Mouse (Mus musculus): ENCODE results near the gene Vsig8. TPM values are rescaled to one million over a fixed set of nuclear protein-coding genes. Genes with fewer than 3 reads are reported as not detected.

Vsig8 gene
- polyA plus RNA-seq, 1 experiment: 0.52 TPM

DNA sequence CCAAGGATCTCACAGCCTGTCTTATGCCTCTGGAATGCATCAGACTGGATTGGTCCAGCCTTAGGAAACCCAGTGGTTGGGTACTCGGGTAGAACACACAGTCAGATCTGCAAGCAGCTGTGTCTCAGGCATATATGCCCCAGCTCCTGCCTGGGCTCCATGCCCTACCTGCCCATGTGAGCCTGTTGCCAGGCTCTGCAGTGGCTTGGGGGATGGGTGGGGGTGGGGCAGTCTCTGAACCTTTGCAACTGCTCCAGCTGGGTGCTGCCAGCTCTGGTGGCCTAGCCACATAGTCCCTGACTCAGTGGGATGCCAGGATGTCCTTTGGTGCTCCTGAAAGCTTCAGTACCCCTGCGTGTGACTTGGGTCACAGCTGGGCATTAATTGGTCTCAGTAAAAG, 6.4 kb upstream of the Vsig8 start:
- TF ChIP-seq POLR2A (IDR thresholded peaks at IDR 0.05; ENCODE audit: extremely low read depth, insufficient read depth, low read length): no peak
- no peak for TF ChIP-seq CTCF (IDR thresholded peaks at IDR 0.05; ENCODE audit: extremely low read depth, insufficient read depth, low read length)
- Histone ChIP-seq H3K4me1 (ENCODE audit: control insufficient read depth, insufficient read depth, low read length) (no peaks in the 10 kb centered on the region), H3K27ac (ENCODE audit: insufficient read depth, low read length) (no peak overlapping the region), H3K4me3 (ENCODE audit: insufficient read depth, low read length) (no peak overlapping the region)

DNA sequence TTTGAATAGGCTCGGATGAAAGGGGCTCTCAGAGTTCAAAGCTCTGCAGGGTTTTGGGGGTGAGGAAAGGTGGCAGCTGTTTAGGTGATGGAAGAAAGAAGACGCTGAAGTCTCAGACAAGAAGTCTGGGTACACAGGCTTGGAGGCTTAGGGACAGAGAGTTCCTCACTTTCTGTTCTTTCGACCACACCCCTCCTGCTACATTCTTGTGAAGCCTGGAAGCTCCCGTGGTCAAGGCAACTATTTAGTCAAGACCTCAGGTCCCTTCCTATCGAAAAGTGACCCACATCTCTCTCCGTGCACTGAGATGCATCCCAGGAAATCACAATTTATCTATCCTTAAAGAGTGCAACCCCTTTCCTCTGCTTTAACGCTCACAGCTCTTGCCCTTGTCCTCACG, 6.0 kb upstream of the Vsig8 start:
- no peak for TF ChIP-seq CTCF (IDR thresholded peaks at IDR 0.05; ENCODE audit: extremely low read depth, insufficient read depth, low read length)
- no peak for TF ChIP-seq POLR2A (IDR thresholded peaks at IDR 0.05; ENCODE audit: extremely low read depth, insufficient read depth, low read length)
- H3K27ac ChIP-seq (ENCODE audit: insufficient read depth, low read length): no peak overlapping the region
- no peaks in the 10 kb centered on the region for H3K4me1 ChIP-seq (ENCODE audit: control insufficient read depth, insufficient read depth, low read length)
- H3K4me3 ChIP-seq (ENCODE audit: insufficient read depth, low read length): peak overlapping the region; percentile 54

DNA sequence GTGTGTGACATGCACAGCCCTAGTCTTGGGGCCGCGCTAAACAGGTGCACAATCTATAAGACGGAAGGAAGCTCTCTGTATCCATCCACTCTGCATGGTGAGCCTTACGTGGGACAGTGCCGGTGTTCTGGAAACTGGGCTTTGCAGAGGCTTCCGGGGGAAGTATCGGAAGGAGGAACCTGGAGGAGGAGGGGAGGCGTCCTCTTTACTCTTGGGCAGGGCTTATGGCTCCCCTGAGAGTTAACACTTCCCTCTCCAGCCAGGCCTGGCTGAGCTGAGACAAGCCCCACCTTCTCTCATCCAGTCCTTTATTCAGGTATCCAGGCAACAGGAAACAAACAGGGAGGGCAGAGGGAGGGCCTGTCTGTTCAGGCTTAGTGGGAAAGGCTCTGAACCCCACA, 5.2 kb upstream of the Vsig8 start:
- Histone ChIP-seq H3K27ac (ENCODE audit: insufficient read depth, low read length) (no peak overlapping the region), H3K4me1 (ENCODE audit: control insufficient read depth, insufficient read depth, low read length) (no peaks in the 10 kb centered on the region), H3K4me3 (ENCODE audit: insufficient read depth, low read length) (peak overlapping the region; percentile 54)
- TF ChIP-seq CTCF (IDR thresholded peaks at IDR 0.05; ENCODE audit: extremely low read depth, insufficient read depth, low read length) (no peak), POLR2A (IDR thresholded peaks at IDR 0.05; ENCODE audit: extremely low read depth, insufficient read depth, low read length) (peak; percentile 48; the same call in 1 of the 2 replicates)

DNA sequence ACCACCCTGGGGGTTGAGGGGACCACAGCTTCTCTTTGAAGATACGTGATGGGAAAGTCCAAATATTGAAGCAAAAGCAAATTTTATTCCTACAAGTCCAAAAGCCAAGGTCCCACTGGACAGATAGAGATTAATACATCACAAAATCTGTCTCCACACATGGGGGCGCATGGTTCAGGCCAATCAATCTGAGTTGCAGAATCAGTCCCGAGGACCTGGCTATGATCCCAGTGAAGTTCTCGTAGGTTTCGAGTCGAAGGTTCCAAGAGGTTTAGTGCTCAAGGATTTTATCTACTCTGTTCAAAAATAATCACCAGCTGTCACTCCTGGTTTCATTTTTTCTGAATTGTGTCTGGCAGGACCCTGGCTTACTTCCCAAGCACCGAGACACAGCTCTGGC, 4.7 kb upstream of the Vsig8 start:
- H3K27ac ChIP-seq (ENCODE audit: insufficient read depth, low read length): no peak overlapping the region
- no peaks in the 10 kb centered on the region for H3K4me1 ChIP-seq (ENCODE audit: control insufficient read depth, insufficient read depth, low read length)
- peak overlapping the region; percentile 54 for H3K4me3 ChIP-seq (ENCODE audit: insufficient read depth, low read length)
- TF ChIP-seq CTCF (IDR thresholded peaks at IDR 0.05; ENCODE audit: extremely low read depth, insufficient read depth, low read length) (no peak), POLR2A (IDR thresholded peaks at IDR 0.05; ENCODE audit: extremely low read depth, insufficient read depth, low read length) (no peak)

DNA sequence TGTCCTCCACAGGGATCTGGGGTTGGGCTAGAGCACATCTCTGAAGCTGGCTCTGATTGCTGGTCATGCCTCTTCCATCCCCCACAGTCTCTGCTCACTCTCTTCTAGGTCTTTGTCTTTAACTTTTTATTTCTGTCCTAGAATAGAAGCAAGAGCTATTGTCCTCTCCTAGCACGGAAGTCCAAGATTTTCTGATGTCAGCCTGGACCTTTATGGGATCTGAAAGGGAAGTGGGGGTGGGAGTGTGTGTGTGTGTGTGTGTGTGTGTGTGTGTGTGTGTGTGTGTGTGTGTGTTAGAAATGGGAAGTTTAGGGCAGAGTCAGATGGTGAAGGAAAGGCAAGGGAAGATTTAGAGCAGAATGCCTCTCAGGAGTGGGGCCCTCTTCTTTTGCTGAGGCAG, 3.1 kb upstream of the Vsig8 start:
- no peak for TF ChIP-seq POLR2A (IDR thresholded peaks at IDR 0.05; ENCODE audit: extremely low read depth, insufficient read depth, low read length)
- no peak for TF ChIP-seq CTCF (IDR thresholded peaks at IDR 0.05; ENCODE audit: extremely low read depth, insufficient read depth, low read length)
- Histone ChIP-seq H3K27ac (ENCODE audit: insufficient read depth, low read length) (no peak overlapping the region), H3K4me1 (ENCODE audit: control insufficient read depth, insufficient read depth, low read length) (no peaks in the 10 kb centered on the region), H3K4me3 (ENCODE audit: insufficient read depth, low read length) (no peak overlapping the region)

DNA sequence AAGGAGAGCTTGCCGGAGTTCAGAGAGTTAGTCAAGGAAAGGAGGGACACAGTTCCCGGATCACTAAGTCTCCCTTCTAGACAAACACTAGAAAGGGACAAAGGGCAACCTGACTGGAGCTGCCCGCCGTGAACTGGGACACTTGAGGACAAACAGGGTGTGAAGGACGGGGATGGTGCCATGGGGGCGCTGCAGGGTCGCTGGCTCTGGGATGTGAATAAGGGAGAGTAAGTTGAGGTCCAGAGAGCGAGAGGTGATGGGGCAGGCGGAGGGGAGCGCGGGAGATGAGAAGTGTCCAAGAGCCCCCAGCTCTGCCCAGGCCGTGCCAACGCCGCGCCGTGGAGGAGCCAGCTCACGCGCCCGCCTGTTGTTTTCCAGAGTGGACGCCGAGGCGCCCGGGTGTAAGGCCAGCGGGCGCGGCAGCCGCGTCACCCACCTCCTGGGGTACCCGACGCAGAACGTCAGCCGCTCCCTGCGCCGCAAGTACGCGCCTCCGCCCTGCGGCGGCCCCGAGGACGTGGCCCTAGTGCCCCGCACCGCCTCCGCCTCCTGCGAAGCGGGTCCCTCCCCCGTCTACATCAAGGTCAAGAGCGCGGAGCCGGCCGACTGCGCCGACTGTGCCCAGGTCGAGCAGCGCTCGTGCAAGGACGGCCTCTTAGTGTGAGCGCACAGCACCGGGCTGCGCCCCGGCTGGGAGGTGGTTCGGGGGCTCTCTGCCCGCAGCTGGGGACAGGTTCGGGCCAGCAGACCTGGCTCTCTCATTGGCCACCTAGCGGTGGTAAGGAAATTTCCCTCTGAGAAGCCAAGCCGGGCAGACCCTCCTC, 7.1 kb downstream of the Vsig8 start:
- 0 out of 2 replicates have a peak, but pooled peaks cover 1% of the 10 kb centered on the region for H3K4me1 ChIP-seq (ENCODE audit: control insufficient read depth, insufficient read depth, low read length)
- H3K4me3 ChIP-seq (ENCODE audit: insufficient read depth, low read length): peak overlapping the region; percentile 72
- no peak overlapping the region; the same call in 1 of the 2 replicates for H3K27ac ChIP-seq (ENCODE audit: insufficient read depth, low read length)
- TF ChIP-seq CTCF (IDR thresholded peaks at IDR 0.05; ENCODE audit: extremely low read depth, insufficient read depth, low read length): peak; percentile 41; the same call in 1 of the 2 replicates
- TF ChIP-seq POLR2A (IDR thresholded peaks at IDR 0.05; ENCODE audit: extremely low read depth, insufficient read depth, low read length): no peak

DNA sequence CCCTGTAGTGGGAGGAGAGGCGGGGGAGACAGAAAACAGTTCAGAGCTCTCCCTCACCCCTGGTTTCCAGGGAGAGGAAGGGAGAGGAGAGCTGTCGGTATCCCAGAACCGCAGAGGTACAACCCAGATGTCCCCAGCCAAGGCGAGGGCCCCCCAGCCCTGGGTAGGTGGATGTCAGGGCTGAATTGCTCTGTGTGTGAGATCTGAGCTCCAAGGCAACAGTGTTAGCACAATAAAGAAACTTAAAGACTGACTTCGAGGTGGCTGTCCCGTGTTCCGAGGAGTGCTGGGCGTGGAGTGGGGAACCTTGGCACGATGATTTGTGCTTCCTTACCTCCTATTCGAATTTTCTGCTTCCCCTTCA, 7.7 kb downstream of the Vsig8 start:
- Histone ChIP-seq H3K4me1 (ENCODE audit: control insufficient read depth, insufficient read depth, low read length) (0 out of 2 replicates have a peak, but pooled peaks cover 1% of the 10 kb centered on the region), H3K4me3 (ENCODE audit: insufficient read depth, low read length) (peak overlapping the region; percentile 72), H3K27ac (ENCODE audit: insufficient read depth, low read length) (no peak overlapping the region)
- TF ChIP-seq CTCF (IDR thresholded peaks at IDR 0.05; ENCODE audit: extremely low read depth, insufficient read depth, low read length) (no peak), POLR2A (IDR thresholded peaks at IDR 0.05; ENCODE audit: extremely low read depth, insufficient read depth, low read length) (no peak)

DNA sequence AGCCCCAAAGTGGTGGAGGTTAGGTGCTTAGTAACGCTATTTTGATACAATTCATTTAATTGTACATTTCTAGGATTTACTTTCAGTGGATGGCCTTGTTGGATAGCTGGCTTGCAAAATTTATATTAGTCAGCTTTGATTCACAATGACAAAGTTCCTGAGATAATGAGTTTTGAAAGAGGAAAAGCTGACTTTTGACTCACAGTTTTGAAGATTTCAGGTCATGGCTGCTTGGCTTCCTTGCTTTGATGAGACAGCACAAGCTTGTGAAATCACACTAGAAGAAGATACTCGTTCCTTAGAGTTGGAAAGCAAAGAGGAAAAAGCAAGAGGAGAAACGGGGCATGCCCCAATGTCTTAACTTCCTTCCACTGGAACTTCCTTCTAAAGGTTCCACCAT, 10.4 kb downstream of the Vsig8 start:
- Histone ChIP-seq H3K4me1 (ENCODE audit: control insufficient read depth, insufficient read depth, low read length) (0 out of 2 replicates have a peak, but pooled peaks cover 1% of the 10 kb centered on the region), H3K4me3 (ENCODE audit: insufficient read depth, low read length) (no peak overlapping the region), H3K27ac (ENCODE audit: insufficient read depth, low read length) (no peak overlapping the region)
- TF ChIP-seq POLR2A (IDR thresholded peaks at IDR 0.05; ENCODE audit: extremely low read depth, insufficient read depth, low read length) (no peak), CTCF (IDR thresholded peaks at IDR 0.05; ENCODE audit: extremely low read depth, insufficient read depth, low read length) (no peak)

DNA sequence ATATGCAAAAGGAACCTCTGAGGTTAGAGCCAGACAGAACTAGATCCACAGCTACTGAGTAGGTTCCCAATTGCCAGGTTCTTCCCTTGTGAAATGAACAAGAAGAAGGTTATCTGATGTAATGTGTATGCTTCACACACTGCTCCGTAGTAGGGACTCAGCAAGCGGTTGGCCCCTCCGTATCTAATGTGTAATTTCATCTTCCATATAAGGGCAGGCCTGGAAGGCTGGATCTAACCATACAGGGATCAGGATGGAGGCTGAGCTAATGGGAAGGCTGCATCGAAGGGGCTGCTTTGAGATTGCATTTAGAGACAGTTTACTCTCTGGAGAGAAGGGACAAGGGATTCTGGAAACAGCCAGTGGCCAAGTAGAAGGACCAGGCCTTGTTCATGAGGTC, 12.0 kb downstream of the Vsig8 start:
- Histone ChIP-seq H3K27ac (ENCODE audit: insufficient read depth, low read length) (no peak overlapping the region), H3K4me1 (ENCODE audit: control insufficient read depth, insufficient read depth, low read length) (no peaks in the 10 kb centered on the region), H3K4me3 (ENCODE audit: insufficient read depth, low read length) (no peak overlapping the region)
- TF ChIP-seq POLR2A (IDR thresholded peaks at IDR 0.05; ENCODE audit: extremely low read depth, insufficient read depth, low read length) (no peak), CTCF (IDR thresholded peaks at IDR 0.05; ENCODE audit: extremely low read depth, insufficient read depth, low read length) (no peak)

DNA sequence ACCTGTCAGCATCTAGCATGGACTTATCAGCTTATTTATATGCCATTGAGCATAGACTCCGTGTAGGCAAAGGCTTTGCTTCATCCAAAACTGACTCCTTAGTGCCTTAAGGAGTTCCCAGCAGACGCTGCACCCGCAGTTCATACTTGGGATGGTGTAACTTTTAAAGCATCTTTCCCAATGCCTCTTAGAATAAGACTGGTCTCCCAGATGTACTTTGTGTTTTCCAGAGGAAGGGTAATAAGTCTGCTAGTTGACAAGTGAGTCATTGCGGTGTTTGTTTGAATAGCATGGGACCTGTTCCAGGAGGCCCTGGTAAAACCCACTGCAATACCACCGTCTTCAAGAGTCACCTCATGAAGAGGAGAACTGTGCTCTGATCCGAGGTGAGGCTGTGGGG, 24.4 kb downstream of the Vsig8 start:
- Histone ChIP-seq H3K4me3 (ENCODE audit: insufficient read depth, low read length) (no peak overlapping the region), H3K27ac (ENCODE audit: insufficient read depth, low read length) (no peak overlapping the region), H3K4me1 (ENCODE audit: control insufficient read depth, insufficient read depth, low read length) (no peaks in the 10 kb centered on the region)
- no peak for TF ChIP-seq CTCF (IDR thresholded peaks at IDR 0.05; ENCODE audit: extremely low read depth, insufficient read depth, low read length)
- no peak for TF ChIP-seq POLR2A (IDR thresholded peaks at IDR 0.05; ENCODE audit: extremely low read depth, insufficient read depth, low read length)

All from cortical plate, adult 2 months (tissue).